Mouse (Mus musculus): ENCODE results near the gene Batf2.

GRCm38 (mm10) chr19:6097847-6098246 is 42.9 kb upstream of the Batf2 start:
- TF ChIP-seq CTCF (conservative IDR thresholded peaks at IDR 0.05; ENCODE audit: insufficient read depth, insufficient read length, low read depth, low read length) (no peak), POLR2A (IDR thresholded peaks at IDR 0.05; ENCODE audit: low read depth, low read length) (no peak)

All from kidney, adult 2 months (tissue).